Mouse (Mus musculus) CH12.LX (cell line): ENCODE measurements at regions not wholly inside any gene's neighbourhood (a gene's known extent, or its start where the extent isn't known, plus 50 kb on each side); places are given as distances from the start of the nearest gene placed in this dataset.

Experiments used
- CTCF ChIP-seq, 2 experiments: IDR thresholded peaks in 1 of 2; conservative IDR thresholded peaks in 1 of 2; 2 replicates each; pipeline ENCODE4 v1.5.1; 2011 to 2012; ENCODE audit warnings: low read depth in 2 of 2, low read length in 2 of 2, improper control_type of control experiment in 1 of 2, inconsistent platforms in 1 of 2, mild to moderate bottlenecking in 1 of 2, moderate library complexity in 1 of 2
- EP300 ChIP-seq: IDR thresholded peaks from 2 replicates; pipeline ENCODE4 v1.6.1; 2011; ENCODE audit warnings: low read length, improper control_type of control experiment
- HCFC1 ChIP-seq: IDR thresholded peaks from 2 replicates; pipeline ENCODE4 v1.6.1; 2012; ENCODE audit warnings: low read depth, mild to moderate bottlenecking, inconsistent platforms, low read length, improper control_type of control experiment
- JUND ChIP-seq: conservative IDR thresholded peaks from 2 replicates; pipeline ENCODE4 v1.6.1; 2011; ENCODE audit warnings: low read depth, low read length, improper control_type of control experiment
- MAZ ChIP-seq: IDR thresholded peaks from 2 replicates; pipeline ENCODE4 v1.6.1; 2012; ENCODE audit warnings: low read depth, mild to moderate bottlenecking, inconsistent platforms, low read length, improper control_type of control experiment, moderate library complexity
- MYC ChIP-seq: IDR thresholded peaks from 2 replicates; pipeline ENCODE4 v1.6.1; 2011; ENCODE audit warnings: low read depth, mild to moderate bottlenecking, improper control_type of control experiment, low read length
- POLR2A ChIP-seq: IDR thresholded peaks from 2 replicates; pipeline ENCODE4 v1.6.1; 2011; ENCODE audit warnings: low read depth, mild to moderate bottlenecking, improper control_type of control experiment, low read length
- USF1 ChIP-seq: IDR thresholded peaks from 2 replicates; pipeline ENCODE4 v1.6.1; 2014; ENCODE audit warnings: low read depth, mild to moderate bottlenecking, inconsistent platforms, low read length, improper control_type of control experiment
- USF2 ChIP-seq: conservative IDR thresholded peaks from 2 replicates; pipeline ENCODE4 v1.6.1; 2011; ENCODE audit warnings: low read depth, low read length, improper control_type of control experiment
- ZC3H11A ChIP-seq: IDR thresholded peaks from 2 replicates; pipeline ENCODE4 v1.6.1; 2012; ENCODE audit warnings: low read depth, mild to moderate bottlenecking, inconsistent platforms, low read length, improper control_type of control experiment
- ZNF384 ChIP-seq: IDR thresholded peaks from 2 replicates; pipeline ENCODE4 v1.6.1; 2012; ENCODE audit warnings: low read depth, low read length, improper control_type of control experiment, inconsistent platforms

GRCm38 (mm10) chr1:119255386-119256096, 166.5 kb downstream of the Inhbb start:
- TF ChIP-seq USF2 = no peak
- TF ChIP-seq CTCF (conservative IDR thresholded peaks at IDR 0.05 in 1 of 2, IDR thresholded peaks at IDR 0.05 in 1 of 2; ENCODE audit: low read depth in 2 of 2, low read length in 2 of 2) = no peak
- no peak for TF ChIP-seq USF1
- no peak for TF ChIP-seq EP300
- no peak for TF ChIP-seq MYC
- TF ChIP-seq ZC3H11A = no peak
- no peak for TF ChIP-seq HCFC1
- TF ChIP-seq POLR2A = no peak
- TF ChIP-seq JUND = no peak
- no peak for TF ChIP-seq MAZ
- no peak for TF ChIP-seq ZNF384
